Mouse (Mus musculus) midbrain, embryonic 12.5 days (tissue): ENCODE measurements at regions not wholly inside any gene's neighbourhood (a gene's known extent, or its start where the extent isn't known, plus 50 kb on each side); places are given as distances from the start of the nearest gene placed in this dataset.
A peak's percentile ranks its signal among the peaks of the same experiment; 100 is the strongest.

Source experiments
- ATAC-seq: fragments of 200-750 bp; cut with Nextera tagmentation; 2 replicates; pipeline ENCODE4 v1.8.0; 2017; ENCODE audit warnings: low read depth, moderate TSS enrichment, moderate library complexity; ENCODE audit not compliant: low FRiP score
- H3K27ac ChIP-seq: fragments of 300-500 bp; sonication (generic); replicated peaks from 2 replicates; pipeline ENCODE4 v1.5.1; 2016; ENCODE audit warnings: mild to moderate bottlenecking
- H3K27me3 ChIP-seq: fragments of 300-500 bp; sonication (generic); 2 replicates; pipeline ENCODE4 v1.6.1; 2016; ENCODE audit warnings: mild to moderate bottlenecking
- H3K36me3 ChIP-seq: fragments of 300-500 bp; sonication (generic); 2 replicates; pipeline ENCODE4 v1.6.1; 2016
- H3K4me1 ChIP-seq: fragments of 300-500 bp; sonication (generic); 2 replicates; pipeline ENCODE4 v1.6.1; 2016
- H3K4me2 ChIP-seq: fragments of 300-500 bp; sonication (generic); replicated peaks from 2 replicates; pipeline ENCODE4 v1.6.1; 2016; ENCODE audit warnings: mild to moderate bottlenecking, moderate library complexity
- H3K4me3 ChIP-seq: fragments of 300-500 bp; sonication (generic); 2 replicates; pipeline ENCODE4 v1.5.1; 2016; ENCODE audit warnings: mild to moderate bottlenecking
- H3K9ac ChIP-seq: fragments of 300-500 bp; sonication (generic); replicated peaks from 2 replicates; pipeline ENCODE4 v1.6.1; 2016; ENCODE audit warnings: mild to moderate bottlenecking, moderate library complexity
- H3K9me3 ChIP-seq: fragments of 300-500 bp; sonication (generic); 2 replicates; pipeline ENCODE4 v1.6.1; 2016; ENCODE audit warnings: mild to moderate bottlenecking

GRCm38 (mm10) chr3:48333534-48333933, 1423.6 kb downstream of the Pcdh18 start:
- ATAC-seq, result peak; percentile 41; the same call in 1 of the 2 replicates
- no peaks in the 10 kb centered on the region for H3K27me3 ChIP-seq
- no peaks in the 10 kb centered on the region for H3K36me3 ChIP-seq
- H3K27ac ChIP-seq, result no peak overlapping the region
- no peak overlapping the region for H3K4me3 ChIP-seq
- H3K9me3 ChIP-seq, result no peaks in the 10 kb centered on the region
- no peaks in the 10 kb centered on the region for H3K4me1 ChIP-seq
- no peak overlapping the region for H3K9ac ChIP-seq
- no peak overlapping the region for H3K4me2 ChIP-seq
